Mouse (Mus musculus) erythroblast, embryonic 14.5 days (primary cell): ENCODE measurements around the gene Mnx1. TPM values are rescaled to one million over a fixed set of nuclear protein-coding genes. Genes with fewer than 3 reads are reported as not detected.

Source experiments
- H3K27me3 ChIP-seq: 2 replicates; pipeline ENCODE4 v1.6.1; 2012; ENCODE audit warnings: inconsistent platforms; ENCODE audit not compliant: control insufficient read depth
- H3K36me3 ChIP-seq: 2 replicates; pipeline ENCODE4 v1.6.1; 2012; ENCODE audit warnings: mild to moderate bottlenecking, inconsistent platforms; ENCODE audit not compliant: control insufficient read depth
- H3K4me1 ChIP-seq: 2 replicates; pipeline ENCODE4 v1.6.1; 2012; ENCODE audit warnings: inconsistent platforms; ENCODE audit not compliant: control insufficient read depth
- H3K4me3 ChIP-seq: replicated peaks from 2 replicates; pipeline ENCODE3; 2012; ENCODE audit warnings: moderate library complexity, mild to moderate bottlenecking, inconsistent platforms
- H3K9me3 ChIP-seq: 2 replicates; pipeline ENCODE4 v1.6.1; 2012; ENCODE audit warnings: low read length, inconsistent platforms, mixed read lengths; ENCODE audit not compliant: control insufficient read depth
- GATA1 ChIP-seq: IDR thresholded peaks from 2 replicates; pipeline ENCODE4 v1.6.1; 2012; ENCODE audit warnings: low read length, inconsistent platforms, mixed read lengths
- TAL1 ChIP-seq: IDR thresholded peaks from 3 replicates; pipeline ENCODE4 v1.6.1; 2012; ENCODE audit warnings: low read length, inconsistent platforms, mixed read lengths
- polyA plus RNA-seq: library from polyadenylated mRNA; stranded (reverse); fragments of >175 nt; gene quantifications from 2 replicates; pipeline ENCODE4 v1.2.3, GENCODE M21; 2012

Mnx1 gene
- polyA plus RNA-seq, 1 experiment: not detected

DNA sequence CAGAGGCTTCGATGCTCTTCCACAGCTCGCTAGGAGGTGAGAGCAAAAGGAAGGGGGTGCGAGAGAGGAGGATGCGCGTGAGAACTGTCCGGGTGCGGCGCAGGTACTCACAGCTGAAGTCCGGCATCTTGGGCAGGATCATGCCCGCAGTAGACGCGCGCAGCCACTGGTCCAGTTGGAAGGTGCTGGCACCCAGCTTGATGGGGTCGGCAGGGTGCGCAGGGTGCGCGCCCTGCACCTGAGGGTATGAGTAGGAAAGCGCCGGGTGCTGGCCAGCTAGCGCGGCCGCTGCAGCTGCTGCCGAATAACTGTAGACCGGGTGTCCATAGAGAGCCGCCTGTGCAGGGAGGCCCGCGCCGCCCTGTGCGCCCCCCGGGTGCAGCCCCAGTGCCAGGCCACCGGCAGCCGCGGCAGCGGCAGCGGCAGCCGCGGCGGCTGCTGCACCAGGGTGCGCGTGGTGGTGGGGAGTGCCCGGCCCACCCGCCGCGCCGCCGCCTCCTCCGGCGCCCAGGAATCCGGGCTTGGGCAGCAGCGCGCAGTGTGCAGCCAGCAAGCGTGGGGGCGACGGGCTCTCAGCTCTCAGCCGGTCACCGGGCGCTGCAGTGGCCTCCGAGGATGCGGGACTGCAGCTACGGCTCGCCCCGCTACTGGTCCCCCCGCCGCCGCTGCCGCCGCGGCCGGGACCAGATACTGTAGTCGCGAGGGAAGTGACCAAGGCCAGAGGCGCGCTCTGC is 629 bp downstream of the Mnx1 start:
- H3K4me1 ChIP-seq: no peaks in the 10 kb centered on the region
- peaks cover 99% of the 10 kb centered on the region for H3K27me3 ChIP-seq
- H3K36me3 ChIP-seq: no peaks in the 10 kb centered on the region
- H3K9me3 ChIP-seq: peaks cover 2% of the 10 kb centered on the region; the same call in 1 of the 2 replicates
- TF ChIP-seq GATA1: no peak
- TF ChIP-seq TAL1: no peak
- no peak overlapping the region for H3K4me3 ChIP-seq

GRCm38 (mm10) chr5:29476021-29476420 is 2.2 kb downstream of the Mnx1 start:
- Histone ChIP-seq H3K36me3 (no peaks in the 10 kb centered on the region), H3K4me3 (no peak overlapping the region), H3K27me3 (peaks cover 100% of the 10 kb centered on the region), H3K4me1 (no peaks in the 10 kb centered on the region), H3K9me3 (peaks cover 2% of the 10 kb centered on the region; the same call in 1 of the 2 replicates)
- TF ChIP-seq TAL1 (no peak), GATA1 (no peak)

GRCm38 (mm10) chr5:29475556-29475955 is 2.7 kb downstream of the Mnx1 start:
- peaks cover 2% of the 10 kb centered on the region; the same call in 1 of the 2 replicates for H3K9me3 ChIP-seq
- H3K27me3 ChIP-seq: peaks cover 100% of the 10 kb centered on the region
- H3K4me1 ChIP-seq: no peaks in the 10 kb centered on the region
- H3K36me3 ChIP-seq: no peaks in the 10 kb centered on the region
- TF ChIP-seq TAL1: no peak
- TF ChIP-seq GATA1: no peak
- H3K4me3 ChIP-seq: no peak overlapping the region

DNA sequence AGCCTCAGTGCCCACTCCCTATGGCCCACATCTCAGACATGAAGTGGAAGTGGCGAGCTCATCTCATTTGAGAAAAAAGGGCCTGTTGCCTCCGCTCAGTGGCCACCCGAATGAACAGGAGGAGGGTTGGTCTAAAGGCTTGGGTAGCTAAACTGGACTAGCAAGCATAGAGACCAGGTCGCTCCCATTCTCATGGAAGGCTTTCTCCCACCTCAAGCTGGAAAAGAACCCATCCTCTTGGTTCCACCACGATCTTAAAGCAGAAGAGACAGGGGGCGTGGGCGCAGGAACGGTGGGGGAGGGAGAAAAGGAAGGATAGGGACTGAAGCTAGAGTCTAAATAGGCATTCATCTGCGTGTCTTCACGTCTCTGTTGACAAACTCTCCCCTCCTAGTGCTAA is 3.2 kb downstream of the Mnx1 start:
- Histone ChIP-seq H3K4me1 (no peaks in the 10 kb centered on the region), H3K36me3 (no peaks in the 10 kb centered on the region), H3K27me3 (peaks cover 100% of the 10 kb centered on the region), H3K4me3 (no peak overlapping the region), H3K9me3 (peaks cover 2% of the 10 kb centered on the region; the same call in 1 of the 2 replicates)
- TF ChIP-seq TAL1 (no peak), GATA1 (no peak)

- no peaks in the 10 kb centered on the region for H3K36me3 ChIP-seq
- H3K27me3 ChIP-seq: peaks cover 100% of the 10 kb centered on the region
- no peaks in the 10 kb centered on the region for H3K4me1 ChIP-seq
- no peak for TF ChIP-seq GATA1
- peaks cover 2% of the 10 kb centered on the region; the same call in 1 of the 2 replicates for H3K9me3 ChIP-seq
- H3K4me3 ChIP-seq: no peak overlapping the region
Observed at GRCm38 (mm10) chr5:29474246-29474960, 3.9 kb downstream of the Mnx1 start.

GRCm38 (mm10) chr5:29473551-29474245 is 4.6 kb downstream of the Mnx1 start:
- TF ChIP-seq TAL1 (no peak), GATA1 (no peak)
- no peak overlapping the region for H3K4me3 ChIP-seq
- H3K4me1 ChIP-seq: no peaks in the 10 kb centered on the region
- peaks cover 100% of the 10 kb centered on the region for H3K27me3 ChIP-seq
- H3K9me3 ChIP-seq: peaks cover 2% of the 10 kb centered on the region; the same call in 1 of the 2 replicates
- H3K36me3 ChIP-seq: no peaks in the 10 kb centered on the region

DNA sequence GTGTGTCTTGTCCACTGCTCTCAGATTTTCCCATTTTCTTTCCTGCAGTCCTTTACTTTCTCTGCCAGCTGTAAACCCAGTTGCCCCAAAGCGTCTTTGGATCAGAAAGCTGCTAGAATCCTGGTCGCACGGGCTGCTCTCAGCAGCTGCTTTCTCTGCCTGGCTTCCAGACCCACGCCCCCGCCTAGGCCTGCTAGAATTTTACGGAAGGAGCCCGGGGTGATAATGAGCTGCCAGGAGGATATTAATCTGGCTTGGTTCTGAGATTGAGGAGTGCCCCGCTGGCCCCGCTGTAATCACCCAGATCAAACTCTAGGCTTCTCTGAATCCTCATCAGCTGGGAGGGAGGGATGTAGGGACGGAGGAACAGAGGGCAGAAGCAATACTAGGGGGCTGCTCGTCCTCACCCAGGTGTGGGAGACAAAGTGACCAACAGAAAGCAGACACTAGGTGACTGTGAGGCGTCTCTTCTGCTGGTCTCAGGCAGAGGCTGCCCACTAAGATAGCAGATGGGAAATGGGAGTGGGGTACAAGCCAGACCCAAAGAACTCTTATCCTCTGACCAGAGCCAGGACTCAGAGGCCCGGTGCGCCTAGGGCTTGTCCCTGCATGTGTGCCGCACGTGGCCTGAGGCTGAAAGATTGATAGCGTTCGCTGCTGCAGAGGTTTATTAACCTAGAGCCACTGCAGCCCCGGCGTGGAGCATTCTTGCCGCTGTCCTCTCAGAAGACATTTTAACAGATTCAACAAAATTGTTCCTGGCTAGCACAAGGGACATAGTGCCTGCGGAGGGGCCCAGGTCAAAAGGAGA is 6.2 kb downstream of the Mnx1 start:
- TF ChIP-seq TAL1 (no peak), GATA1 (no peak)
- H3K9me3 ChIP-seq: peaks cover 4% of the 10 kb centered on the region; the same call in 1 of the 2 replicates
- no peaks in the 10 kb centered on the region; the same call in 1 of the 2 replicates for H3K4me1 ChIP-seq
- no peaks in the 10 kb centered on the region for H3K36me3 ChIP-seq
- peaks cover 100% of the 10 kb centered on the region for H3K27me3 ChIP-seq
- no peak overlapping the region for H3K4me3 ChIP-seq

DNA sequence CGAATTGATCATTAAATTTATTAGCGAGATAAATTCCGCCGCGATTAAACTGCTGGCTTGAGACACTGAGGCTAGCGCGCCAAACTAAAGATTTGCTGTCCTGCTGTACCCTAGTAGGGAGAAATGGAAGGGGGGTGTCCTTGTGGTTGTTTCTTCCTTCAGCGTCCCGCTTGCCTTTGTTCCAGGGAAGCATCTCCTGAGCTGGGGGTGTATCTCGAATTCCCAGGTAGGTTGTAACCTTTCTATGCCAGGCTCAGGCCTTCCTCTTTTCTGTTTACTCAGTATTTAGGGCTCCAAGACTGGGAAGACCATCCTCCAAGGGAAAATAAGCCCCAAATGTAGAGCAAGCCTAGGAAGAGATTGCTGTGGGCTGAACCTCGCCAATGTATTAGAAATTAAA is 6.9 kb downstream of the Mnx1 start:
- peaks cover 4% of the 10 kb centered on the region; the same call in 1 of the 2 replicates for H3K9me3 ChIP-seq
- H3K36me3 ChIP-seq: no peaks in the 10 kb centered on the region
- peaks cover 100% of the 10 kb centered on the region for H3K27me3 ChIP-seq
- TF ChIP-seq GATA1: no peak
- TF ChIP-seq TAL1: no peak
- H3K4me3 ChIP-seq: no peak overlapping the region
- no peaks in the 10 kb centered on the region; the same call in 1 of the 2 replicates for H3K4me1 ChIP-seq
